Mouse (Mus musculus): ENCODE results near the gene Rasgrp4.
A peak's percentile ranks its signal among the peaks of the same experiment; 100 is the strongest.

DNA sequence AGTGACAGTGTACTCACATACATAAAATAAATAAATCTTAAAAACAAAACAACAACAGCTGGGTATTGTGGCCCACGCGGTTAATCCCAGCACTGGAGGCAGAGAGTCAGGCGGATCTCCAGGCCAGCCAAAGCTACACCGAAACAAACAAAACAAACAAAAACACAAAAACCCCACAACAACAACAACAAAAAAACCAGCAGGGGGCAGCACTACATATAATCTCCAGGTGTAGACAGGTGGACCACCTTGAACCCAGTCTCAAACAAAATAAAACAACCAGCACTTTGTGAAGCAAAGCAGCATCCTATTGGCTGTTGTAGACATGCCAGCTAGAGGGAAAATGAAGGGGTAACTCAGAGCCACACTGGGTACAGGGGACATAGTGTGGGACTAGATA is 43.5 kb downstream of the Rasgrp4 start:
- peak in 2 of 3 experiments; percentile 27 to 41; a peak in 3 of 6 replicates for TF ChIP-seq CTCF (IDR thresholded peaks at IDR 0.05 in 2 of 3, conservative IDR thresholded peaks at IDR 0.05 in 1 of 3; ENCODE audit: control insufficient read depth in 1 of 3, insufficient read depth in 1 of 3, low read depth in 2 of 3, low read length in 3 of 3, poor library complexity in 1 of 3, severe bottlenecking in 1 of 3)
- no peak for TF ChIP-seq ZMIZ1 (IDR thresholded peaks at IDR 0.05; ENCODE audit: low read depth, low read length)
- TF ChIP-seq ZNF384 (IDR thresholded peaks at IDR 0.05; ENCODE audit: low read depth, low read length) = no peak
- no peak for TF ChIP-seq MEF2A (IDR thresholded peaks at IDR 0.05; ENCODE audit: extremely low read depth, insufficient replicate concordance, low read depth, low read length, poor library complexity, severe bottlenecking)
- TF ChIP-seq POLR2A (IDR thresholded peaks at IDR 0.05; ENCODE audit: control insufficient read depth in 1 of 2, insufficient read depth in 1 of 2, low read depth in 1 of 2, low read length in 2 of 2, poor library complexity in 1 of 2) = no peak
